Mouse (Mus musculus): ENCODE data around the gene Gm3415.
"Not testable (repeated sequence)": the region's sequence is repeated elsewhere in the genome, so short reads cannot be mapped to it uniquely, and the experiment has no call there.

Gm3415 gene

GRCm38 (mm10) chr5:146598215-146599119 is 42.5 kb downstream of the Gm3415 start:
- DNase-seq (ENCODE audit: extremely low read depth, low read depth) = no peak

- DNase-seq (ENCODE audit: extremely low read depth, low read depth) = not testable (repeated sequence)
These were observed 43.3 kb downstream of the Gm3415 start for GRCm38 (mm10) chr5:146599216-146599615.

DNA sequence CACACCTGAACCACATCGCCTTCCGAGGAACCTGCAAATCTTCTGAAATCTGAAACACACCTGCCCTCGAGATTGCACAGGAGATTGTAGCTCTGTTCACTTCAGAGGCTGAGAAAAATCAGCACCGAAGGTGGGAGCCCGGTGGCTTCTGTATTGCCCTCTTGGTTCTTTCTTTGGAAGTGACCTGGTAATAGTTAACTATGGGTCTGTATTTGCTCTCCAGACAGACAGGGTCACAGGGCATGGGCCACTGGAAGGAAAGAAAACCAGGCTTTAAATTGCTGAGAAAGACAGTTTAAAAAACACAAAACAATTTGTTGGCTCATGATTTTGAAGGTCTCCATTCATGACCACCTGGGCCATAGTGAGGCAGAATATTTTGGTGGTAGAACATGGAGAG is 44.0 kb downstream of the Gm3415 start:
- DNase-seq (ENCODE audit: extremely low read depth, low read depth) = no peak

- no peak for DNase-seq (ENCODE audit: extremely low read depth, low read depth)
These were observed 50.3 kb downstream of the Gm3415 start for GRCm38 (mm10) chr5:146606221-146606620.

DNA sequence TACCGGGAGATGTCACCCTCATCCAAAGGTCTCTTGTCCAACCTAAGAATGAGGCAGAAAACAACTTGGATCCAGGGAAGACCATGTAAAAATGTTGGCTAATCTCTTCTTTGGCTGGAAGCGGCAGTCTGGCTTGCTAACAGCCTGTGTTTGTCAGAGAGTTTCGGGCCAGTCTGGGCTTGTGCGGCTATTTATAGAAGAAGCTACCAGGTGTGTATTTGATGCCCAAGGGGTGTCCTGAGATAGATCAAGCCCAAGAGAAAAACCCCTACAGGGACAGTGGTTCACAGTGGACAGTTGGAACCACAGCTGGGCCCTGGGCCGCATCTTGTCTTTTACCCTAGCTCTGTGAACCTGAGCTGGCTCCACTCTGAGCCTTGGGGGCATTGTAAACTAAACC is 51.0 kb downstream of the Gm3415 start:
- DNase-seq (ENCODE audit: extremely low read depth, low read depth) = no peak

DNA sequence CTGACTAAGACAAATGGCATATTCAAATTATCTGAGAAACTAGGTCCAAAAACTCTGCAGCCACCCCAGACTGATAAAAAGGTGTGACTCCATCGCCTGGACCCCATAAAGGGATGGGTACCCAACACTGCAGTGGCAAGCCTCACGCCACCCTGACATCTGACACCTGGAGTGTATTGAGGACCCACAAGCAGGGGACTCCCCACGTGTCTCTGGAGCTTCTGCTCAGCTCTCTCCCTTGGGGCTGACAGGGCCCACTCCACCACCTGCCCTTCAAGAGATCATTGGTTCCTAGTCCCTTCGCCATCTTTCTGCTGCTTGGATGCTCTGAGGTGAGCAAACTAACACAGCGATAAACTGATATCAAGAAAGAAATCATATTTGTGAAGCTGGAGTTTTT is 51.9 kb downstream of the Gm3415 start:
- no peak for DNase-seq (ENCODE audit: extremely low read depth, low read depth)

Measured in MEL-GATA-1-ER (cell line).